Mouse (Mus musculus): ENCODE measurements at regions not wholly inside any gene's neighbourhood (a gene's known extent, or its start where the extent isn't known, plus 50 kb on each side); places are given as distances from the start of the nearest gene placed in this dataset.

- Histone ChIP-seq H3K36me3 (ENCODE audit: control insufficient read depth, insufficient read depth, low read length) (no peaks in the 10 kb centered on the region), H3K4me1 (ENCODE audit: control insufficient read depth, insufficient read depth, low read length) (no peaks in the 10 kb centered on the region), H3K4me3 (ENCODE audit: low read depth, low read length) (no peak overlapping the region), H3K9ac (replicated peaks; ENCODE audit: low read depth, low read length) (no peak overlapping the region), H3K27ac (ENCODE audit: low read depth, low read length) (no peak overlapping the region), H3K4me2 (ENCODE audit: low read depth, low read length) (no peak overlapping the region), H3K9me3 (ENCODE audit: control insufficient read depth, low read length) (no peaks in the 10 kb centered on the region), H3K27me3 (ENCODE audit: control insufficient read depth, insufficient read depth, low read length) (no peaks in the 10 kb centered on the region)
- 84% methylated on average over 9 of the region's 9 CpGs for WGBS
- no peak for ATAC-seq (ENCODE audit: low read depth)
Measured at GRCm38 (mm10) chr13:82971722-82972121, 532.1 kb upstream of the Mef2c start.

GRCm38 (mm10) chr13:82974210-82974811, 529.5 kb upstream of the Mef2c start:
- no peak for ATAC-seq (ENCODE audit: low read depth)
- H3K4me1 ChIP-seq (ENCODE audit: control insufficient read depth, insufficient read depth, low read length): no peaks in the 10 kb centered on the region
- no peak overlapping the region for H3K4me2 ChIP-seq (ENCODE audit: low read depth, low read length)
- H3K36me3 ChIP-seq (ENCODE audit: control insufficient read depth, insufficient read depth, low read length): no peaks in the 10 kb centered on the region
- no peaks in the 10 kb centered on the region for H3K27me3 ChIP-seq (ENCODE audit: control insufficient read depth, insufficient read depth, low read length)
- no peaks in the 10 kb centered on the region for H3K9me3 ChIP-seq (ENCODE audit: control insufficient read depth, low read length)
- H3K9ac ChIP-seq (replicated peaks; ENCODE audit: low read depth, low read length): no peak overlapping the region
- H3K4me3 ChIP-seq (ENCODE audit: low read depth, low read length): no peak overlapping the region
- no peak overlapping the region for H3K27ac ChIP-seq (ENCODE audit: low read depth, low read length)
- WGBS: 70% methylated on average over 1 of the region's 1 CpGs

- H3K4me2 ChIP-seq (ENCODE audit: low read depth, low read length): no peak overlapping the region
- H3K36me3 ChIP-seq (ENCODE audit: control insufficient read depth, insufficient read depth, low read length): no peaks in the 10 kb centered on the region
- no peaks in the 10 kb centered on the region for H3K9me3 ChIP-seq (ENCODE audit: control insufficient read depth, low read length)
- no peak overlapping the region for H3K9ac ChIP-seq (replicated peaks; ENCODE audit: low read depth, low read length)
- no peak for ATAC-seq (ENCODE audit: low read depth)
- no peak overlapping the region for H3K27ac ChIP-seq (ENCODE audit: low read depth, low read length)
- H3K4me3 ChIP-seq (ENCODE audit: low read depth, low read length): no peak overlapping the region
- H3K27me3 ChIP-seq (ENCODE audit: control insufficient read depth, insufficient read depth, low read length): no peaks in the 10 kb centered on the region
- H3K4me1 ChIP-seq (ENCODE audit: control insufficient read depth, insufficient read depth, low read length): no peaks in the 10 kb centered on the region
Measured at GRCm38 (mm10) chr13:83001118-83001517, 502.7 kb upstream of the Mef2c start.

DNA sequence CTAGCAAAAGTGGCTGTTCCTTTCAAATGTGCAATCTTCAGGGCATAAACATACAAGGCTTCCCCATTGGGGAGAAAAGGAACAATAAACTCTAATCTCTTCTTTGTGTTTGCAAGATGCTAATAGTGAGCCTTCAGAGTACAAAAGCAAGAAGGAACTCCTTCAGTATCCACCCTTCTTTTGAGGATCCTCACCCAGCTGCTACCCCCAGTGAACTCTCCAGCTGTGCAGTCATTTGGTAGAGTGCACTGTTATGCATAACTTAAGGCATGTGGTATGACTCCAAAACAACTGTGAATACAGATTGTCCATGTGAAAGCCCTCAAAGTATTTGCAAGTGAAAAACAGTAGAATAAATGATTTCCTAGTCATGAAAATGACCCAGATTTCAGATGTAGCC, 487.1 kb upstream of the Mef2c start:
- Histone ChIP-seq H3K4me1 (ENCODE audit: control insufficient read depth, insufficient read depth, low read length) (no peaks in the 10 kb centered on the region), H3K4me3 (ENCODE audit: low read depth, low read length) (no peak overlapping the region), H3K4me2 (ENCODE audit: low read depth, low read length) (no peak overlapping the region), H3K27me3 (ENCODE audit: control insufficient read depth, insufficient read depth, low read length) (no peaks in the 10 kb centered on the region), H3K9ac (replicated peaks; ENCODE audit: low read depth, low read length) (no peak overlapping the region), H3K27ac (ENCODE audit: low read depth, low read length) (no peak overlapping the region), H3K9me3 (ENCODE audit: control insufficient read depth, low read length) (no peaks in the 10 kb centered on the region), H3K36me3 (ENCODE audit: control insufficient read depth, insufficient read depth, low read length) (no peaks in the 10 kb centered on the region)
- no peak for ATAC-seq (ENCODE audit: low read depth)

GRCm38 (mm10) chr13:83020829-83021228, 483.0 kb upstream of the Mef2c start:
- Histone ChIP-seq H3K4me3 (ENCODE audit: low read depth, low read length) (no peak overlapping the region), H3K4me1 (ENCODE audit: control insufficient read depth, insufficient read depth, low read length) (no peaks in the 10 kb centered on the region), H3K27me3 (ENCODE audit: control insufficient read depth, insufficient read depth, low read length) (no peaks in the 10 kb centered on the region), H3K4me2 (ENCODE audit: low read depth, low read length) (no peak overlapping the region), H3K36me3 (ENCODE audit: control insufficient read depth, insufficient read depth, low read length) (no peaks in the 10 kb centered on the region), H3K9me3 (ENCODE audit: control insufficient read depth, low read length) (no peaks in the 10 kb centered on the region), H3K9ac (replicated peaks; ENCODE audit: low read depth, low read length) (no peak overlapping the region), H3K27ac (ENCODE audit: low read depth, low read length) (no peak overlapping the region)
- 57% methylated on average over 3 of the region's 3 CpGs for WGBS
- ATAC-seq (ENCODE audit: low read depth): no peak

DNA sequence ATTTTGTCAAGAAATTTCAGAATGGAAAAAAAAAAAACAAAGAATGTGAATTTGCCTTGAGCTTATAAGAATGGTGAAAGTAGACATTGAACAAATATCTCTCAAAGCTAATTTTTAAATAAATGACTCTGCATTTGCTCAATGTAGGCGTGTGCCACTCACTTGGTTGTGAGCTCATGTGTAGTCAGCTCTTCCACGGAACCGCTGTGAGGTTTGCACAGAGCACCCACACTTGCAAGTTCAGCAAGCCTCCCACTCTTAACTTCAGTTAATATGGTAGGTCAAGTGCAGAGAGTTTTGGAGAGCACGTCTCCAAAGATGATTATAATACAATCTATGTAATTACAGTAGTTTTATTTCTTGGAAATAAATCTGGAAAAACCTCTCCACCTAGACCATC, 479.9 kb upstream of the Mef2c start:
- 91% methylated on average over 4 of the region's 4 CpGs for WGBS
- H3K9me3 ChIP-seq (ENCODE audit: control insufficient read depth, low read length): no peaks in the 10 kb centered on the region
- H3K27ac ChIP-seq (ENCODE audit: low read depth, low read length): no peak overlapping the region
- H3K27me3 ChIP-seq (ENCODE audit: control insufficient read depth, insufficient read depth, low read length): no peaks in the 10 kb centered on the region
- ATAC-seq (ENCODE audit: low read depth): no peak
- H3K9ac ChIP-seq (replicated peaks; ENCODE audit: low read depth, low read length): no peak overlapping the region
- no peak overlapping the region for H3K4me3 ChIP-seq (ENCODE audit: low read depth, low read length)
- no peak overlapping the region for H3K4me2 ChIP-seq (ENCODE audit: low read depth, low read length)
- H3K4me1 ChIP-seq (ENCODE audit: control insufficient read depth, insufficient read depth, low read length): no peaks in the 10 kb centered on the region
- H3K36me3 ChIP-seq (ENCODE audit: control insufficient read depth, insufficient read depth, low read length): no peaks in the 10 kb centered on the region

GRCm38 (mm10) chr13:83035962-83036361, 467.9 kb upstream of the Mef2c start:
- H3K4me3 ChIP-seq (ENCODE audit: low read depth, low read length): no peak overlapping the region
- H3K9ac ChIP-seq (replicated peaks; ENCODE audit: low read depth, low read length): no peak overlapping the region
- no peak for ATAC-seq (ENCODE audit: low read depth)
- no peaks in the 10 kb centered on the region for H3K4me1 ChIP-seq (ENCODE audit: control insufficient read depth, insufficient read depth, low read length)
- no peaks in the 10 kb centered on the region for H3K36me3 ChIP-seq (ENCODE audit: control insufficient read depth, insufficient read depth, low read length)
- no peak overlapping the region for H3K27ac ChIP-seq (ENCODE audit: low read depth, low read length)
- H3K4me2 ChIP-seq (ENCODE audit: low read depth, low read length): no peak overlapping the region
- no peaks in the 10 kb centered on the region for H3K27me3 ChIP-seq (ENCODE audit: control insufficient read depth, insufficient read depth, low read length)
- H3K9me3 ChIP-seq (ENCODE audit: control insufficient read depth, low read length): no peaks in the 10 kb centered on the region

DNA sequence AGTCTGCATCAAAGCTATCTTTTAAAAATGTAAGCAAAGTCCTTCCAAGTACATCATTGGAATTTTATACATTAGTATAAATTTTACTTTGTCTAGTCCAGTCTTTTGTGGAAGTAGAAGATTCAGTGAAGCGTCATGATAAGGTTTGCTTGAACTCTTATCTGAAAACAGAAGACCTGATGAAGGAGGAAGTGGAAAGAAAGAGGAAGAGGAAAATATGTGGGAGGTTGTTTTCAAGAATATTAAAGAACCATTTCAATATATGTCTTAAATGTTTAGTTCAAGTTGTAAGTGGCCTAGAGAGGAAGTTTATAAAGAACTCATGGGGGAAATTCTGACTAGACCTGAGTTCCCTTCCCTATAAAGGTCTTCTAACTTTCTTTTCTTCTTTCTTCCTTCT, 462.3 kb upstream of the Mef2c start:
- WGBS: 88% methylated on average over 1 of the region's 1 CpGs
- Histone ChIP-seq H3K9me3 (ENCODE audit: control insufficient read depth, low read length) (no peaks in the 10 kb centered on the region), H3K27me3 (ENCODE audit: control insufficient read depth, insufficient read depth, low read length) (no peaks in the 10 kb centered on the region), H3K27ac (ENCODE audit: low read depth, low read length) (no peak overlapping the region), H3K4me3 (ENCODE audit: low read depth, low read length) (no peak overlapping the region), H3K4me1 (ENCODE audit: control insufficient read depth, insufficient read depth, low read length) (no peaks in the 10 kb centered on the region), H3K36me3 (ENCODE audit: control insufficient read depth, insufficient read depth, low read length) (no peaks in the 10 kb centered on the region), H3K4me2 (ENCODE audit: low read depth, low read length) (no peak overlapping the region), H3K9ac (replicated peaks; ENCODE audit: low read depth, low read length) (no peak overlapping the region)
- no peak for ATAC-seq (ENCODE audit: low read depth)

GRCm38 (mm10) chr13:83045516-83045915, 458.3 kb upstream of the Mef2c start:
- WGBS: 94% methylated on average over 6 of the region's 6 CpGs
- H3K9ac ChIP-seq (replicated peaks; ENCODE audit: low read depth, low read length): no peak overlapping the region
- H3K4me1 ChIP-seq (ENCODE audit: control insufficient read depth, insufficient read depth, low read length): no peaks in the 10 kb centered on the region

DNA sequence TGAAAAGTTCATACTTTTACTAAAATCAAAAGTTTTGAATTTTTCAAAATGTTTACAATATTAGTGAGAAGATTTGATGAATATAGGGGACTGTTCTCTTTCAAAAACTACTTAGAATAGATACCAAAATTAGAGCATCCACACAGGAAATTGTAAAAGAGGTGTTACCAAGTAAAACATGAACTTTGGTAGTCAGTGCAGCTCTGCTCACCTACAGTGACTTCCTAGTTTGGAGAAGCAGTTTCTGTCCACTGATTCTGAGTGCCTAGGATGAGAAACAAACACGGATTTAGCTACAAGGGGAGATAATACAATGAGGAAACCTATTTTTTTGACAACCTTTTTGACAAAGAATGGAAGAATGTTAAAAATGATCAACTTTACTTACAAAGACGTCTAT, 457.9 kb upstream of the Mef2c start:
- Histone ChIP-seq H3K4me2 (ENCODE audit: low read depth, low read length) (no peak overlapping the region), H3K27me3 (ENCODE audit: control insufficient read depth, insufficient read depth, low read length) (no peaks in the 10 kb centered on the region), H3K9me3 (ENCODE audit: control insufficient read depth, low read length) (no peaks in the 10 kb centered on the region), H3K4me3 (ENCODE audit: low read depth, low read length) (no peak overlapping the region), H3K4me1 (ENCODE audit: control insufficient read depth, insufficient read depth, low read length) (no peaks in the 10 kb centered on the region), H3K36me3 (ENCODE audit: control insufficient read depth, insufficient read depth, low read length) (no peaks in the 10 kb centered on the region), H3K9ac (replicated peaks; ENCODE audit: low read depth, low read length) (no peak overlapping the region), H3K27ac (ENCODE audit: low read depth, low read length) (no peak overlapping the region)
- 79% methylated on average over 2 of the region's 2 CpGs for WGBS
- no peak for ATAC-seq (ENCODE audit: low read depth)

More at GRCm38 (mm10) chr13:83045516-83045915, 458.3 kb upstream of the Mef2c start:
- H3K9me3 ChIP-seq (ENCODE audit: control insufficient read depth, low read length): no peaks in the 10 kb centered on the region
- no peak overlapping the region for H3K4me2 ChIP-seq (ENCODE audit: low read depth, low read length)
- ATAC-seq (ENCODE audit: low read depth): no peak
- no peaks in the 10 kb centered on the region for H3K36me3 ChIP-seq (ENCODE audit: control insufficient read depth, insufficient read depth, low read length)
- H3K27ac ChIP-seq (ENCODE audit: low read depth, low read length): no peak overlapping the region
- no peaks in the 10 kb centered on the region for H3K27me3 ChIP-seq (ENCODE audit: control insufficient read depth, insufficient read depth, low read length)
- no peak overlapping the region for H3K4me3 ChIP-seq (ENCODE audit: low read depth, low read length)

All from neural tube, embryonic 14.5 days (tissue).